Mouse (Mus musculus) liver, embryonic 14.5 days (tissue): Measurements from ENCODE around the gene Slc4a3. TPM values are rescaled to one million over a fixed set of nuclear protein-coding genes. Genes with fewer than 3 reads are reported as not detected.

Experiments
- ATAC-seq: fragments of 200-750 bp; cut with Nextera tagmentation; 2 replicates; pipeline ENCODE4 v1.8.0; 2017; ENCODE audit warnings: moderate number of reproducible peaks, mild to moderate bottlenecking, moderate library complexity; ENCODE audit not compliant: insufficient read depth
- DNase-seq, 3 experiments: peaks; one replicate each; pipeline ENCODE4 v3.0.0-alpha.2; 2012 to 2013; ENCODE audit warnings: low read depth in 3 of 3, low spot score in 3 of 3
- H3K27ac ChIP-seq: fragments of 300-500 bp; sonication (generic); 2 replicates; pipeline ENCODE4 v1.5.1; 2014; ENCODE audit warnings: moderate library complexity, mild to moderate bottlenecking, control low read depth, inconsistent platforms
- H3K27me3 ChIP-seq: fragments of 300-500 bp; sonication (generic); 2 replicates; pipeline ENCODE4 v1.6.1; 2014; ENCODE audit warnings: mild to moderate bottlenecking, low read length, moderate library complexity; ENCODE audit not compliant: control insufficient read depth, insufficient read depth
- H3K36me3 ChIP-seq: fragments of 300-500 bp; sonication (generic); replicated peaks from 2 replicates; pipeline ENCODE4 v1.6.1; 2014; ENCODE audit warnings: low read depth; ENCODE audit not compliant: control insufficient read depth, insufficient read depth
- H3K4me1 ChIP-seq, 2 experiments: fragments of 200-500 bp in 1 of 2; fragments of 300-500 bp in 1 of 2; sonication (generic) in 1 of 2; replicated peaks; 2 replicates each; pipeline ENCODE4 v1.6.1; 2012 to 2014; ENCODE audit warnings: antibody characterized with exemption in 1 of 2, inconsistent platforms in 1 of 2, low read length in 1 of 2; ENCODE audit not compliant: control insufficient read depth in 2 of 2, insufficient read depth in 2 of 2
- H3K4me2 ChIP-seq: fragments of 300-500 bp; sonication (generic); 2 replicates; pipeline ENCODE4 v1.6.1; 2014; ENCODE audit warnings: low read depth, mild to moderate bottlenecking, control low read depth, moderate library complexity
- H3K4me3 ChIP-seq, 2 experiments: fragments of 200-500 bp in 1 of 2; fragments of 300-500 bp in 1 of 2; sonication (generic) in 1 of 2; 2 replicates each; pipeline ENCODE4 v1.5.1; 2012 to 2014; ENCODE audit warnings: low read depth in 2 of 2, low read length in 2 of 2, mild to moderate bottlenecking in 2 of 2, control low read depth in 1 of 2, inconsistent platforms in 1 of 2, moderate library complexity in 1 of 2; ENCODE audit not compliant: insufficient read depth in 1 of 2
- H3K9ac ChIP-seq: fragments of 300-500 bp; sonication (generic); replicated peaks from 2 replicates; pipeline ENCODE4 v1.6.1; 2014; ENCODE audit warnings: mild to moderate bottlenecking, control low read depth, moderate library complexity
- H3K9me3 ChIP-seq: fragments of 300-500 bp; sonication (generic); 2 replicates; pipeline ENCODE4 v1.6.1; 2016; ENCODE audit warnings: low read length, mixed read lengths; ENCODE audit not compliant: control insufficient read depth
- CTCF ChIP-seq: IDR thresholded peaks from 2 replicates; pipeline ENCODE4 v1.5.1; 2016; ENCODE audit warnings: antibody characterized with exemption, low read depth, control low read depth
- EP300 ChIP-seq: IDR thresholded peaks from 2 replicates; pipeline ENCODE4 v1.6.1; 2016; ENCODE audit warnings: antibody characterized with exemption, low read depth
- WGBS: fragments of 180-500 bp; shearing (Covaris S2); extraction: QIAGEN DNeasy Blood & Tissue Kit; methylation state at CpG from one replicate; pipeline ENCODE4 v1.1.7; 2014; ENCODE audit not compliant: insufficient replicate concordance; 5-methylcytosine and 5-hydroxymethylcytosine counted together
- polyA plus RNA-seq, 2 experiments: library from polyadenylated mRNA; depleted of rRNA in 1 of 2; stranded (reverse) in 1 of 2; unstranded in 1 of 2; fragments of >200 nt; fragmentation: Nextera tagmentation in 1 of 2; extraction: Ambion mirVana in 1 of 2; gene quantifications; 2 replicates each; pipeline versions ENCODE4 v1.2.1 to v1.2.3; 2012 to 2014

The Slc4a3 gene
- polyA plus RNA-seq, 2 experiments: 0.44 to 1.2 TPM

- Histone ChIP-seq H3K9me3 (no peaks in the 10 kb centered on the region), H3K27ac (no peak overlapping the region), H3K27me3 (no peaks in the 10 kb centered on the region), H3K4me2 (no peak overlapping the region), H3K4me3 (no peak overlapping the region), H3K36me3 (no peaks in the 10 kb centered on the region), H3K9ac (no peak overlapping the region), H3K4me1 (no peaks in the 10 kb centered on the region)
- ATAC-seq: no peak
- TF ChIP-seq CTCF (no peak), EP300 (no peak)
- 32% methylated on average over 4 of the region's 4 CpGs for WGBS
- DNase-seq: no peak
These were observed 15.3 kb downstream of the Slc4a3 start for GRCm38 (mm10) chr1:75561221-75561897.

- no peak overlapping the region for H3K4me3 ChIP-seq
- H3K36me3 ChIP-seq: no peaks in the 10 kb centered on the region
- no peaks in the 10 kb centered on the region for H3K4me1 ChIP-seq
- ATAC-seq: no peak
- no peak overlapping the region for H3K9ac ChIP-seq
- no peak overlapping the region for H3K4me2 ChIP-seq
- no peaks in the 10 kb centered on the region for H3K27me3 ChIP-seq
- no peak for DNase-seq
- no peak overlapping the region for H3K27ac ChIP-seq
- 55% methylated on average over 1 of the region's 1 CpGs for WGBS
- TF ChIP-seq CTCF (no peak), EP300 (no peak)
- no peaks in the 10 kb centered on the region for H3K9me3 ChIP-seq
These were observed 15.8 kb downstream of the Slc4a3 start for GRCm38 (mm10) chr1:75561898-75562238.

- Histone ChIP-seq H3K9me3 (no peaks in the 10 kb centered on the region), H3K4me3 (no peak overlapping the region), H3K36me3 (no peaks in the 10 kb centered on the region), H3K4me2 (no peak overlapping the region), H3K27me3 (no peaks in the 10 kb centered on the region), H3K4me1 (no peaks in the 10 kb centered on the region), H3K9ac (no peak overlapping the region), H3K27ac (no peak overlapping the region)
- TF ChIP-seq CTCF (no peak), EP300 (no peak)
- no peak for ATAC-seq
- no peak for DNase-seq
- WGBS: 65% methylated on average over 2 of the region's 2 CpGs
These were observed 18.0 kb downstream of the Slc4a3 start for GRCm38 (mm10) chr1:75564102-75564501.

- no peak for ATAC-seq
- Histone ChIP-seq H3K9me3 (no peaks in the 10 kb centered on the region), H3K9ac (no peak overlapping the region), H3K4me1 (no peaks in the 10 kb centered on the region), H3K4me2 (no peak overlapping the region), H3K27me3 (no peaks in the 10 kb centered on the region), H3K27ac (no peak overlapping the region), H3K4me3 (no peak overlapping the region), H3K36me3 (no peaks in the 10 kb centered on the region)
- no peak for TF ChIP-seq CTCF
- TF ChIP-seq EP300: no peak
- 38% methylated on average over 5 of the region's 5 CpGs for WGBS
- no peak for DNase-seq
These were observed 18.9 kb downstream of the Slc4a3 start for GRCm38 (mm10) chr1:75564916-75565315.

GRCm38 (mm10) chr1:75565616-75566015 lies 19.6 kb downstream of the Slc4a3 start:
- no peaks in the 10 kb centered on the region for H3K27me3 ChIP-seq
- no peaks in the 10 kb centered on the region for H3K4me1 ChIP-seq
- no peak overlapping the region for H3K4me3 ChIP-seq
- H3K36me3 ChIP-seq: no peaks in the 10 kb centered on the region
- no peak overlapping the region for H3K9ac ChIP-seq
- no peak for DNase-seq
- H3K27ac ChIP-seq: no peak overlapping the region
- no peak for TF ChIP-seq CTCF
- TF ChIP-seq EP300: no peak
- H3K4me2 ChIP-seq: no peak overlapping the region
- WGBS: 33% methylated on average over 9 of the region's 9 CpGs
- no peaks in the 10 kb centered on the region for H3K9me3 ChIP-seq
- no peak for ATAC-seq
